Mouse (Mus musculus) E14TG2a.4 (cell line): ENCODE measurements around the gene Pdia6.
A peak's percentile ranks its signal among the peaks of the same experiment; 100 is the strongest.

Experiments used
- H3K27me3 ChIP-seq: 2 replicates; pipeline ENCODE4 v1.6.1; 2014; ENCODE audit warnings: low read length, control low read depth; ENCODE audit not compliant: insufficient read depth
- H3K36me3 ChIP-seq: 2 replicates; pipeline ENCODE4 v1.6.1; 2014; ENCODE audit warnings: low read length, control low read depth; ENCODE audit not compliant: insufficient read depth
- H3K4me1 ChIP-seq: replicated peaks from 2 replicates; pipeline ENCODE4 v1.6.1; 2014; ENCODE audit warnings: low read depth, low read length, control low read depth
- H3K4me3 ChIP-seq: replicated peaks from 2 replicates; pipeline ENCODE4 v1.5.1; 2014; ENCODE audit warnings: mild to moderate bottlenecking, low read length
- H3K9me3 ChIP-seq: 2 replicates; pipeline ENCODE4 v1.6.1; 2014; ENCODE audit warnings: low read length, control low read depth
- CTCF ChIP-seq: conservative IDR thresholded peaks from 2 replicates; pipeline ENCODE4 v1.5.1; 2014; ENCODE audit warnings: low read length
- NANOG ChIP-seq: IDR thresholded peaks from 2 replicates; pipeline ENCODE4 v1.6.1; 2014; ENCODE audit warnings: borderline replicate concordance, low read length, mixed read lengths
- POU5F1 ChIP-seq: IDR thresholded peaks from 2 replicates; pipeline ENCODE4 v1.6.1; 2014; ENCODE audit warnings: low read length, borderline replicate concordance

Gene Pdia6

DNA sequence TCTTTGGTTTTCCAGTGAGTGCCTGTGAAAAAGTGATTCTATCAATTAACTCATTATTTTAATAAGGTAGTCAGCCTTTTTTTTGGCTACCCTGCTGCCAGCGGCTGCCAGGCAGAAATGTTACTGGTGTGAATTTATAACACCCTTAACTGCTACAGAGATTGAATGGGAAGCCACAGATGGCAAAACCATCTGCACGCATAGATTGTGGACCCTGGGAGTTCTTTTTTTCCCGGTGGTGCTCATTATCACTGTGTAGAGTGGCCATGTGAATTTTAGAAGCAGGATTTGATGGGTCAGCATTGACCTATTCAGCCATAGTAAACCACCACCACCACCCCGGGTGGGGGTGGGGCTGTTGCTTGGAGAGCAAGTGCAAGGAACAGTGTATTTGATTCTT lies 971 bp downstream of the Pdia6 start:
- no peaks in the 10 kb centered on the region for H3K27me3 ChIP-seq
- TF ChIP-seq CTCF, result no peak
- no peak for TF ChIP-seq POU5F1
- TF ChIP-seq NANOG, result no peak
- H3K9me3 ChIP-seq, result no peaks in the 10 kb centered on the region
- H3K4me1 ChIP-seq, result peaks cover 71% of the 10 kb centered on the region
- H3K36me3 ChIP-seq, result peaks cover 41% of the 10 kb centered on the region
- peak overlapping the region; percentile 97 for H3K4me3 ChIP-seq

- no peaks in the 10 kb centered on the region for H3K9me3 ChIP-seq
- no peak overlapping the region for H3K4me3 ChIP-seq
- H3K4me1 ChIP-seq, result peaks cover 83% of the 10 kb centered on the region
- peaks cover 81% of the 10 kb centered on the region for H3K36me3 ChIP-seq
- no peaks in the 10 kb centered on the region for H3K27me3 ChIP-seq
- peak; percentile 82 for TF ChIP-seq CTCF
- no peak for TF ChIP-seq POU5F1
- no peak for TF ChIP-seq NANOG
Observed at GRCm38 (mm10) chr12:17271272-17271671, 4.9 kb downstream of the Pdia6 start.

DNA sequence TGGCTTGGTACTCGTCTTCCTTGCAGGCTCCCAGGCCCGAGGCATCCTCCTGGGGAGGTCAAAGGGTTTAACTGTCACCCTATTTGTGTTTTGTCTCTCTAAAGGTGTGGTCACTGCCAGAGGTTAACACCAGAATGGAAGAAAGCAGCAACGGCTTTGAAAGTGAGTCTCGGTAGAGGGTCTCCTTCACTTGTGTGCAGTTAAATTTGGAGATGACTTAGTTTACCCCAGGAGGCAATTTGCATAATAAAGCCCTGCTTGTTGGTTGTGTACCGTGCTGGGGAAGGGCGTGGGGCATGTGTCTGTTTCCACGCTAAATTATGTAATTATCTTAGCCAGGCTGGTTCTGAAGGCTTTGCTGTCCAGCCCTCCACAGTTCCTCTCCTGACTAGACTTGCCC lies 7.5 kb downstream of the Pdia6 start:
- Histone ChIP-seq H3K36me3 (peaks cover 99% of the 10 kb centered on the region), H3K9me3 (no peaks in the 10 kb centered on the region), H3K4me1 (peaks cover 67% of the 10 kb centered on the region), H3K4me3 (peak overlapping the region; percentile 39; the same call in 1 of the 2 replicates), H3K27me3 (no peaks in the 10 kb centered on the region)
- TF ChIP-seq POU5F1, result no peak; the same call in 1 of the 2 replicates
- TF ChIP-seq NANOG, result no peak
- TF ChIP-seq CTCF, result no peak

GRCm38 (mm10) chr12:17288496-17288895 lies 22.2 kb downstream of the Pdia6 start:
- Histone ChIP-seq H3K27me3 (0 out of 2 replicates have a peak, but pooled peaks cover 3% of the 10 kb centered on the region), H3K4me1 (0 out of 2 replicates have a peak, but pooled peaks cover 4% of the 10 kb centered on the region), H3K4me3 (no peak overlapping the region), H3K36me3 (peaks cover 24% of the 10 kb centered on the region), H3K9me3 (peaks cover 5% of the 10 kb centered on the region; the same call in 1 of the 2 replicates)
- TF ChIP-seq POU5F1, result no peak
- TF ChIP-seq NANOG, result no peak
- TF ChIP-seq CTCF, result no peak

GRCm38 (mm10) chr12:17289060-17289459 lies 22.7 kb downstream of the Pdia6 start:
- Histone ChIP-seq H3K4me3 (no peak overlapping the region), H3K9me3 (peaks cover 5% of the 10 kb centered on the region; the same call in 1 of the 2 replicates), H3K27me3 (0 out of 2 replicates have a peak, but pooled peaks cover 3% of the 10 kb centered on the region), H3K4me1 (no peaks in the 10 kb centered on the region), H3K36me3 (peaks cover 18% of the 10 kb centered on the region)
- TF ChIP-seq CTCF (no peak), NANOG (no peak), POU5F1 (no peak)

DNA sequence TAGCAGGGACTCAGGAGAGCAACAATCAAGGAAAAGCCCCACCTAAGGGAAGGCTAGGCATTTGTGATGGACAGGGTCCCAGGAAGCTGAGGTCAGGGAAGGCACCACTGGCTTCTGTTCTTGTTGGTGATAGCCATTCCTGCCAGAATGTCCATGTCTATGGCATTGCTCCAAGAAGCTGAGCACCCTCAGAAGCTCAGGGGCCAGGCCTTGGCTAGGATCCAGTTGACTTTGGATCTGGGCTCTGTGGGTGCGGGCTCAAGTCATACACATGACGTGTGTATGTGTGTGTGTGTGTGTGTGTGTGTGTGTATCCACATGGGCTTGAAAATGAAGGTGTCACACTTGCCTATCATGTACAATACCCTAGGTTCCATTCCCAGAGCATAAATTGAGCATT lies 23.6 kb downstream of the Pdia6 start:
- no peak for TF ChIP-seq CTCF
- TF ChIP-seq POU5F1, result no peak
- TF ChIP-seq NANOG, result no peak
- H3K9me3 ChIP-seq, result peaks cover 5% of the 10 kb centered on the region; the same call in 1 of the 2 replicates
- no peaks in the 10 kb centered on the region for H3K4me1 ChIP-seq
- peaks cover 9% of the 10 kb centered on the region for H3K36me3 ChIP-seq
- no peak overlapping the region for H3K4me3 ChIP-seq
- 0 out of 2 replicates have a peak, but pooled peaks cover 3% of the 10 kb centered on the region for H3K27me3 ChIP-seq

GRCm38 (mm10) chr12:17290569-17290968 lies 24.2 kb downstream of the Pdia6 start:
- Histone ChIP-seq H3K36me3 (peaks cover 5% of the 10 kb centered on the region; the same call in 1 of the 2 replicates), H3K27me3 (0 out of 2 replicates have a peak, but pooled peaks cover 3% of the 10 kb centered on the region), H3K4me1 (no peaks in the 10 kb centered on the region), H3K9me3 (peaks cover 5% of the 10 kb centered on the region; the same call in 1 of the 2 replicates), H3K4me3 (no peak overlapping the region)
- TF ChIP-seq NANOG (no peak), CTCF (no peak), POU5F1 (no peak)

- Histone ChIP-seq H3K9me3 (no peaks in the 10 kb centered on the region), H3K4me1 (peaks cover 20% of the 10 kb centered on the region), H3K36me3 (no peaks in the 10 kb centered on the region), H3K27me3 (no peaks in the 10 kb centered on the region), H3K4me3 (no peak overlapping the region)
- TF ChIP-seq POU5F1, result no peak
- no peak for TF ChIP-seq CTCF
- no peak for TF ChIP-seq NANOG
Observed at GRCm38 (mm10) chr12:17296899-17297298, 30.6 kb downstream of the Pdia6 start.

GRCm38 (mm10) chr12:17299902-17300301 lies 33.6 kb downstream of the Pdia6 start:
- no peaks in the 10 kb centered on the region for H3K27me3 ChIP-seq
- TF ChIP-seq POU5F1 (no peak), NANOG (no peak), CTCF (no peak)
- no peak overlapping the region for H3K4me3 ChIP-seq
- peaks cover 20% of the 10 kb centered on the region for H3K4me1 ChIP-seq
- H3K36me3 ChIP-seq, result no peaks in the 10 kb centered on the region
- H3K9me3 ChIP-seq, result no peaks in the 10 kb centered on the region

DNA sequence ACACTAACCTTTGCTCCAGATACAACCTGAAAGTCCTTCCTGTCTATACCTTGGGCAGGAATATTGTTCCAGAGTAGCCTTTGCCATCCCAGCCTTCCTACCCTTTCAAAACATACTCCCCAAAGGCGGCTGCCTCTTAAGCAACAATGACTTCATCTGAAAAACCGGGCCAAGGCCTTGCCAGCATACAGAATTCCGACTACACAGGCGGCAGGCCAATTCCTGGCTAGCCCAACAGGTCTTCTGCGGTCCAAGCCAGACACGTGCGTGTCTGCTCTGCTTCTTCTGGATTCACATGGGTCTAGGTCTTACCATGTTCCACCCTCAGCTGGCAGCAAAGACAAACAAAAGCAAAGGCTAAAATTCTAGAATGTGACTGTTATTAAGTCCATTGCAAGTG lies 39.1 kb downstream of the Pdia6 start:
- no peaks in the 10 kb centered on the region for H3K4me1 ChIP-seq
- no peaks in the 10 kb centered on the region for H3K27me3 ChIP-seq
- H3K4me3 ChIP-seq, result no peak overlapping the region
- H3K36me3 ChIP-seq, result no peaks in the 10 kb centered on the region
- H3K9me3 ChIP-seq, result no peaks in the 10 kb centered on the region
- TF ChIP-seq CTCF, result no peak
- no peak for TF ChIP-seq POU5F1
- no peak for TF ChIP-seq NANOG
